Mouse (Mus musculus) heart, adult 2 months (tissue): ENCODE data around the gene Rsrc1. TPM values are rescaled to one million over a fixed set of nuclear protein-coding genes. Genes with fewer than 3 reads are reported as not detected.

ENCODE experiments used
- DNase-seq, 2 experiments: peaks; one replicate each; pipeline ENCODE4 v3.0.0; 2021
- H3K27ac ChIP-seq: fragments of 200-600 bp; 2 replicates; pipeline ENCODE4 v1.8.1; 2022
- H3K27me3 ChIP-seq: fragments of 200-500 bp; 2 replicates; pipeline ENCODE4 v1.6.1; 2012; ENCODE audit warnings: mild to moderate bottlenecking, low read length, inconsistent platforms, mixed read lengths; ENCODE audit not compliant: control insufficient read depth, insufficient read depth
- H3K36me3 ChIP-seq: fragments of 200-500 bp; 2 replicates; pipeline ENCODE4 v1.6.1; 2012; ENCODE audit warnings: low read length, inconsistent platforms; ENCODE audit not compliant: control insufficient read depth, insufficient read depth
- H3K4me1 ChIP-seq: fragments of 200-500 bp; 2 replicates; pipeline ENCODE4 v1.6.1; 2011; ENCODE audit warnings: low read length; ENCODE audit not compliant: control insufficient read depth, insufficient read depth
- H3K4me3 ChIP-seq: fragments of 200-600 bp; 2 replicates; pipeline ENCODE4 v1.8.1; 2022
- H3K79me2 ChIP-seq: fragments of 200-500 bp; replicated peaks from 2 replicates; pipeline ENCODE4 v1.6.1; 2012; ENCODE audit warnings: mild to moderate bottlenecking, inconsistent platforms, low read length, moderate library complexity, mixed read lengths; ENCODE audit not compliant: control insufficient read depth, insufficient read depth
- H3K9ac ChIP-seq: fragments of 200-500 bp; 2 replicates; pipeline ENCODE4 v1.6.1; 2012; ENCODE audit warnings: low read depth, mild to moderate bottlenecking, control low read depth, inconsistent platforms, low read length, mixed read lengths
- CTCF ChIP-seq: fragments of 200-600 bp; IDR thresholded peaks from 2 replicates; pipeline ENCODE4 v1.8.1; 2022; ENCODE audit warnings: antibody characterized with exemption, mild to moderate bottlenecking, moderate library complexity
- EP300 ChIP-seq: fragments of 200-500 bp; IDR thresholded peaks from 2 replicates; pipeline ENCODE4 v1.6.1; 2011; ENCODE audit warnings: low read depth, low read length, control low read depth; ENCODE audit not compliant: insufficient read depth
- POLR2A ChIP-seq: fragments of 200-500 bp; IDR thresholded peaks from 2 replicates; pipeline ENCODE4 v1.6.1; 2011; ENCODE audit warnings: mild to moderate bottlenecking, low read depth, low read length, control low read depth; ENCODE audit not compliant: insufficient read depth
- WGBS: fragments of 180-500 bp; shearing (Covaris S2); methylation state at CpG from one replicate; pipeline ENCODE4 v1.1.7; 2018; 5-methylcytosine and 5-hydroxymethylcytosine counted together
- intact Hi-C: fragments of 180-260 bp; cut with DNase I; formaldehyde crosslinking; loops from one replicate; pipeline ENCODE4 v1.15.1; 2025
- polyA plus RNA-seq: library from polyadenylated mRNA; depleted of rRNA; stranded (reverse); fragments of >200 nt; gene quantifications from 2 replicates; pipeline ENCODE4 v1.2.3, GENCODE M21; 2012
- total RNA-seq, 2 experiments: library from RNA; stranded (reverse); gene quantifications; 2 replicates each; pipeline ENCODE4 v1.2.3; 2021

Gene Rsrc1
- total and polyA plus RNA-seq, 3 experiments = 2.4 to 11.0 (median 10.6) TPM

GRCm38 (mm10) chr3:67369407-67370079, 388.4 kb downstream of the Rsrc1 start:
- Histone ChIP-seq H3K4me3 (no peak overlapping the region), H3K27ac (peak overlapping the region; percentile 70), H3K9ac (no peak overlapping the region), H3K27me3 (no peaks in the 10 kb centered on the region), H3K4me1 (peaks cover 6% of the 10 kb centered on the region), H3K36me3 (peaks cover 5% of the 10 kb centered on the region), H3K79me2 (no peaks in the 10 kb centered on the region)
- TF ChIP-seq EP300 = no peak
- TF ChIP-seq POLR2A = no peak
- TF ChIP-seq CTCF = peak; percentile 51
- WGBS = 36% methylated on average over 5 of the region's 5 CpGs
- no peak for DNase-seq
- intact Hi-C loops = loop anchor here (5.0 kb wide), 2 partner anchors 63 to 213 kb away; partner anchors contain the start of genes Gfm1 and Mfsd1

- 53% methylated on average over 4 of the region's 4 CpGs for WGBS
- Histone ChIP-seq H3K36me3 (peaks cover 5% of the 10 kb centered on the region), H3K27ac (peak overlapping the region; percentile 75), H3K4me1 (peaks cover 6% of the 10 kb centered on the region), H3K4me3 (no peak overlapping the region), H3K9ac (no peak overlapping the region; the same call in 1 of the 2 replicates), H3K79me2 (no peaks in the 10 kb centered on the region), H3K27me3 (no peaks in the 10 kb centered on the region)
- no peak for TF ChIP-seq EP300
- TF ChIP-seq POLR2A = no peak
- TF ChIP-seq CTCF = no peak
- intact Hi-C loops = loop anchor here (5.0 kb wide), 2 partner anchors 60 to 210 kb away; partner anchors contain the start of genes Gfm1 and Mfsd1
- no peak for DNase-seq
Measured at GRCm38 (mm10) chr3:67372194-67372593, 391.0 kb downstream of the Rsrc1 start.

GRCm38 (mm10) chr3:67372781-67373180, 391.6 kb downstream of the Rsrc1 start:
- Histone ChIP-seq H3K27me3 (no peaks in the 10 kb centered on the region), H3K4me3 (no peak overlapping the region), H3K36me3 (peaks cover 5% of the 10 kb centered on the region), H3K9ac (no peak overlapping the region; the same call in 1 of the 2 replicates), H3K79me2 (no peaks in the 10 kb centered on the region), H3K4me1 (peaks cover 6% of the 10 kb centered on the region), H3K27ac (peak overlapping the region; percentile 75)
- 0 out of 2 replicates have a peak, but pooled peaks have one; percentile 48 for TF ChIP-seq EP300
- no peak for TF ChIP-seq CTCF
- no peak for TF ChIP-seq POLR2A
- peak; percentile 45 to 65 for DNase-seq
- intact Hi-C loops = loop anchor here (5.0 kb wide), 2 partner anchors 60 to 210 kb away; partner anchors contain the start of genes Gfm1 and Mfsd1
- WGBS = 10% methylated on average over 5 of the region's 5 CpGs

- Histone ChIP-seq H3K27ac (peak within 1 kb of the TSS; percentile 75), H3K4me1 (peaks cover 4% of the 10 kb centered on the region), H3K27me3 (no peaks in the 10 kb centered on the region), H3K36me3 (peaks cover 5% of the 10 kb centered on the region), H3K79me2 (no peaks in the 10 kb centered on the region), H3K4me3 (peak within 1 kb of the TSS; percentile 48), H3K9ac (peak within 1 kb of the TSS; percentile 74)
- under 1% methylated on average over 35 of the region's 35 CpGs for WGBS
- intact Hi-C loops = loop anchor here (5.0 kb wide), 2 partner anchors 58 to 208 kb away; partner anchors contain the start of genes Gfm1 and Mfsd1
- no peak for TF ChIP-seq EP300
- peak; percentile 74 for TF ChIP-seq POLR2A
- TF ChIP-seq CTCF = peak; percentile 32
- peak; percentile 91 to 92 for DNase-seq
Measured at GRCm38 (mm10) chr3:67373872-67374271, 392.7 kb downstream of the Rsrc1 start, which contains the start of gene Mlf1. Gene Mlf1 (plus strand): TSS chr3:67374097.

- Histone ChIP-seq H3K9ac (peak overlapping the region; percentile 74), H3K27me3 (no peaks in the 10 kb centered on the region), H3K4me1 (peaks cover 4% of the 10 kb centered on the region), H3K27ac (peak overlapping the region; percentile 75), H3K79me2 (no peaks in the 10 kb centered on the region), H3K4me3 (peak overlapping the region; percentile 48), H3K36me3 (peaks cover 3% of the 10 kb centered on the region; the same call in 1 of the 2 replicates)
- 30% methylated on average over 7 of the region's 7 CpGs for WGBS
- intact Hi-C loops = loop anchor here (5.0 kb wide), 2 partner anchors 58 to 208 kb away; partner anchors contain the start of genes Gfm1 and Mfsd1
- no peak for DNase-seq
- TF ChIP-seq EP300 = no peak
- no peak for TF ChIP-seq CTCF
- TF ChIP-seq POLR2A = no peak
Measured at GRCm38 (mm10) chr3:67374360-67374778, 393.2 kb downstream of the Rsrc1 start.

GRCm38 (mm10) chr3:67375063-67375462, 393.9 kb downstream of the Rsrc1 start, which contains the start of gene Gm17402:
Gene Gm17402 (minus strand): TSS chr3:67375163.
- intact Hi-C loops = no loop called here
- Histone ChIP-seq H3K4me1 (peaks cover 4% of the 10 kb centered on the region), H3K79me2 (no peaks in the 10 kb centered on the region), H3K27ac (peak within 1 kb of the TSS; percentile 75), H3K27me3 (no peaks in the 10 kb centered on the region), H3K36me3 (peaks cover 2% of the 10 kb centered on the region; the same call in 1 of the 2 replicates), H3K4me3 (peak within 1 kb of the TSS; percentile 48), H3K9ac (peak within 1 kb of the TSS; percentile 74)
- DNase-seq = no peak
- no peak for TF ChIP-seq POLR2A
- no peak for TF ChIP-seq CTCF
- no peak for TF ChIP-seq EP300
- 32% methylated on average over 3 of the region's 3 CpGs for WGBS
